Mouse (Mus musculus) thymus, adult 2 months (tissue): Measurements from ENCODE around the gene Rftn2.

ENCODE experiments used
- CTCF ChIP-seq: fragments of 200-500 bp; IDR thresholded peaks from 2 replicates; pipeline ENCODE4 v1.5.1; 2012; ENCODE audit warnings: mild to moderate bottlenecking, control low read depth, low read length, moderate library complexity, borderline replicate concordance; ENCODE audit not compliant: control insufficient read depth, poor library complexity, insufficient read depth; ENCODE audit errors: extremely low read depth
- POLR2A ChIP-seq: fragments of 200-500 bp; IDR thresholded peaks from 2 replicates; pipeline ENCODE4 v1.6.1; 2012; ENCODE audit warnings: mild to moderate bottlenecking, low read length, control low read depth, moderate library complexity; ENCODE audit not compliant: control insufficient read depth, poor library complexity, insufficient read depth; ENCODE audit errors: extremely low read depth

GRCm38 (mm10) chr1:55135846-55136245 is 90.7 kb downstream of the Rftn2 start:
- TF ChIP-seq POLR2A (no peak), CTCF (no peak)
